Mouse (Mus musculus) testis, adult 2 months (tissue): ENCODE results near the gene Il20ra.

Experiments
- CTCF ChIP-seq: fragments of 200-500 bp; IDR thresholded peaks from 2 replicates; pipeline ENCODE4 v1.5.1; 2012; ENCODE audit warnings: low read depth, mild to moderate bottlenecking, inconsistent platforms, low read length, moderate library complexity; ENCODE audit not compliant: control insufficient read depth, insufficient read depth, insufficient replicate concordance
- POLR2A ChIP-seq: fragments of 200-500 bp; IDR thresholded peaks from 2 replicates; pipeline ENCODE4 v1.6.1; 2012; ENCODE audit warnings: low read depth, mild to moderate bottlenecking, inconsistent platforms, low read length, moderate library complexity; ENCODE audit not compliant: control insufficient read depth

DNA sequence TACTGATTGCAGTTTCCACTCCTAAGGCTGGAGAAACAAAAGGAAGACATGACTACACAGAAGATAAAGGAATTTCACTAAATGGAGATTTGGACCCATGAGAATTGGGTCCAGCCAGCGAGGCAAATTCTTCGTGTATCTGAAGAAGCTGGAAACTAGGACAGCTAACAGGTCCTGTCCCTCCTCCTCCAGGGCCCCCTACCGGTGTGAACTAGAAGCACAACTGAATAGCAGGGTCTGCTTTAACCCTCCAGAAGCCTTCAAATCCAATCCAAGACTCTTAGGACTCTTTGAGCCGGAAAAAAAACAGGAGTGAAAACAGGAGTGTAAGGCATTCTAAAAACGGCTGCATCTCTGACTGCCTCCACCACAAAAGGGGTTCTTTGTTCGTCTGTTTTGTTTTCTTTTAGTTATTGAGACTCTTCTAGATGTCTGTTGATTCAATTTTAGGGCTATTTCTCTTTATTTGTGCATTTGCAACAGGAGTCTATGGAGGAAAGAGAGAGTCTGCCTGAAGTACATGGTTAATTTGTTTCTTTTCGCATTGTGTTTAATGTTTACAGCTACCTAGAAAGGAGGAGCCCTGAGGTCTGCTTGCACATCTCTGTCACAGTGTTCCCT, 709 bp upstream of the Il20ra start:
- no peak for TF ChIP-seq POLR2A
- TF ChIP-seq CTCF, result no peak
